Mouse (Mus musculus): Measurements from ENCODE around the gene 5730455P16Rik.
"Not testable (repeated sequence)": the region's sequence is repeated elsewhere in the genome, so short reads cannot be mapped to it uniquely, and the experiment has no call there.

The 5730455P16Rik gene

GRCm38 (mm10) chr11:80379184-80379583 is 1.4 kb upstream of the 5730455P16Rik start:
- not testable (repeated sequence) for DNase-seq (ENCODE audit: low spot score in 2 of 2)

- not testable (repeated sequence) for DNase-seq (ENCODE audit: low spot score in 2 of 2)
These were observed 726 bp upstream of the 5730455P16Rik start for GRCm38 (mm10) chr11:80378452-80379068.

GRCm38 (mm10) chr11:80376651-80377050 is 1.2 kb downstream of the 5730455P16Rik start:
- no peak for DNase-seq (ENCODE audit: low spot score in 2 of 2)

GRCm38 (mm10) chr11:80368949-80369348 is 8.9 kb downstream of the 5730455P16Rik start:
- no peak for DNase-seq (ENCODE audit: low spot score in 2 of 2)

GRCm38 (mm10) chr11:80354832-80355231 is 23.0 kb downstream of the 5730455P16Rik start:
- no peak for DNase-seq (ENCODE audit: low spot score in 2 of 2)

GRCm38 (mm10) chr11:80351832-80352430 is 25.9 kb downstream of the 5730455P16Rik start:
- DNase-seq (ENCODE audit: low spot score in 2 of 2), result peak; percentile 89 to 93

GRCm38 (mm10) chr11:80342482-80342881 is 35.4 kb downstream of the 5730455P16Rik start:
- DNase-seq (ENCODE audit: low spot score in 2 of 2), result no peak

- DNase-seq (ENCODE audit: low spot score in 2 of 2), result no peak
These were observed 41.5 kb downstream of the 5730455P16Rik start for GRCm38 (mm10) chr11:80336351-80336730.

- DNase-seq (ENCODE audit: low spot score in 2 of 2), result peak in 1 of 2 experiments; percentile 22
These were observed 42.1 kb downstream of the 5730455P16Rik start for GRCm38 (mm10) chr11:80335609-80336350.

GRCm38 (mm10) chr11:80332709-80333400 is 45.0 kb downstream of the 5730455P16Rik start:
- DNase-seq (ENCODE audit: low spot score in 2 of 2), result no peak

- no peak for DNase-seq (ENCODE audit: low spot score in 2 of 2)
These were observed 53.2 kb downstream of the 5730455P16Rik start for GRCm38 (mm10) chr11:80324636-80325035.

GRCm38 (mm10) chr11:80323255-80323654 is 54.6 kb downstream of the 5730455P16Rik start:
- DNase-seq (ENCODE audit: low spot score in 2 of 2), result no peak

GRCm38 (mm10) chr11:80315743-80316639 is 61.8 kb downstream of the 5730455P16Rik start:
- peak in 1 of 2 experiments; percentile 42 for DNase-seq (ENCODE audit: low spot score in 2 of 2)

GRCm38 (mm10) chr11:80313944-80314343 is 63.9 kb downstream of the 5730455P16Rik start:
- DNase-seq (ENCODE audit: low spot score in 2 of 2), result no peak

- no peak for DNase-seq (ENCODE audit: low spot score in 2 of 2)
These were observed 64.4 kb downstream of the 5730455P16Rik start for GRCm38 (mm10) chr11:80313462-80313861.

GRCm38 (mm10) chr11:80312565-80312964 is 65.3 kb downstream of the 5730455P16Rik start:
- DNase-seq (ENCODE audit: low spot score in 2 of 2), result no peak

- DNase-seq (ENCODE audit: low spot score in 2 of 2), result no peak
These were observed 65.8 kb downstream of the 5730455P16Rik start for GRCm38 (mm10) chr11:80312049-80312448.

- DNase-seq (ENCODE audit: low spot score in 2 of 2), result peak in 1 of 2 experiments; percentile 43
These were observed 66.6 kb downstream of the 5730455P16Rik start for GRCm38 (mm10) chr11:80311271-80311670.

Data from cerebellum, postnatal 4 days (tissue).